Mouse (Mus musculus) kidney, adult 2 months (tissue): ENCODE data around the gene Tnfrsf1a.

Source experiments
- CTCF ChIP-seq: fragments of 200-500 bp; conservative IDR thresholded peaks from 2 replicates; pipeline ENCODE4 v1.5.1; 2011; ENCODE audit warnings: low read depth, mild to moderate bottlenecking, control low read depth, low read length, moderate library complexity, mixed read lengths; ENCODE audit not compliant: insufficient read depth, insufficient read length
- POLR2A ChIP-seq: fragments of 200-500 bp; IDR thresholded peaks from one replicate; pipeline ENCODE4 v1.6.1; 2011; ENCODE audit warnings: low read depth, low read length, control low read depth

- TF ChIP-seq CTCF (no peak), POLR2A (no peak)
Measured at GRCm38 (mm10) chr6:125410995-125411547, 61.9 kb downstream of the Tnfrsf1a start.
